ENCODE assay signal across 17 mouse cellular contexts in the genomic region with DNA sequence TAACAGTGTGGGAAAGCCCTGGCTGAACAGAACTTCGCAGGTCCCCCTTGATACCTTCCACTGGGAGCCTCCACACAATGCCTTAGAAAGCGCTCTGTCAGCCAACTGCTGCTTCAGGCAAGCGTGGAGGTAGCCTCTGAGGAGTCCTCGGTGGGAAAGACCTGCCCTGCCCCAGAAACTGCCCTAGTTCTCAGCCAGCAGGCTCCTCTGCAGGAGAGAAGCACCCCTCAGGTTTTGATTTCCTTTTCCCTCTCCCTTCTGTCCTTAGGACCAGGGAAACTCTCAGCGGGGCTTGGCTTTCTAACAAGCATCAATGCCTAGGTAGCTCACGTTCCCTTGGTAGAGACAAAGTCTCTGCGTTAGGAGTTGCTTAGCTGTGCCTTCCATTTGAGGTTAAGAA.
DNase-seq lines count a peak whose midpoint lies in the region; ATAC-seq lines count a peak whose summit lies in the region.
"Had no signal": no experiment of that assay in that cellular context is flagged by ENCODE, and none has a peak within 500 bp of the region (broad histone marks: within the 10 kb centered on the region; RNA-seq: fewer than 3 reads in every experiment).

No protein-coding gene starts in this region.

- H3K27ac ChIP-seq in hindbrain, embryonic 10.5 days, result peak overlapping the region; percentile 35; the same call in 1 of the 2 replicates
- H3K27ac ChIP-seq in hindbrain, embryonic 11.5 days (ENCODE audit: low read depth, low read length), result no peak overlapping the region
- 0 out of 2 replicates have a peak overlapping the region, but pooled peaks have one; percentile 23 for H3K27ac ChIP-seq in neural tube, embryonic 15.5 days (replicated peaks)
- H3K27ac ChIP-seq: heart, embryonic 15.5 days had no signal

- no peak overlapping the region for H3K4me2 ChIP-seq in hindbrain, embryonic 11.5 days (replicated peaks; ENCODE audit: low read depth, low read length)
- no peak overlapping the region for H3K4me2 ChIP-seq in neural tube, embryonic 15.5 days
- H3K4me2 ChIP-seq: heart, embryonic 15.5 days had no signal

- H3K4me3 ChIP-seq in hindbrain, embryonic 10.5 days, result no peak overlapping the region
- H3K4me3 ChIP-seq in hindbrain, embryonic 11.5 days (ENCODE audit: low read depth, low read length), result no peak overlapping the region
- no peak overlapping the region for H3K4me3 ChIP-seq in neural tube, embryonic 15.5 days (replicated peaks)
- H3K4me3 ChIP-seq: heart, embryonic 15.5 days had no signal

- H3K27me3 ChIP-seq in hindbrain, embryonic 10.5 days (ENCODE audit: insufficient read depth, poor library complexity, severe bottlenecking), result no peaks in the 10 kb centered on the region
- H3K27me3 ChIP-seq in hindbrain, embryonic 11.5 days (ENCODE audit: control insufficient read depth, insufficient read depth, low read length), result no peaks in the 10 kb centered on the region
- H3K27me3 ChIP-seq in neural tube, embryonic 15.5 days (replicated peaks), result no peaks in the 10 kb centered on the region
- H3K27me3 ChIP-seq: heart, embryonic 15.5 days had no signal

- no peak for DNase-seq in hindbrain, embryonic 10.5 days (ENCODE audit: low spot score)
- no peak for DNase-seq in hindbrain, embryonic 11.5 days (ENCODE audit: low spot score)
- peak; percentile 83 for DNase-seq in cerebellum, adult 11-12 months
- peak; percentile 26 to 70 for DNase-seq in cerebellum, postnatal 14 days
- no peak for DNase-seq in adrenal gland, postnatal 10 days
- DNase-seq in left cerebral cortex, postnatal 10 days (ENCODE audit: extremely low spot score in 1 of 2, low spot score in 2 of 2), result no peak
- DNase-seq: adrenal gland, postnatal 14 days; embryo, embryonic 11 days; heart, adult 11 months; kidney, adult 2 months; kidney, postnatal 14 days; liver; liver, postnatal 0 days; thymus, postnatal 4 days had no signal

- no peak for ATAC-seq in hindbrain, embryonic 11.5 days (ENCODE audit: low FRiP score)
- ATAC-seq in neural tube, embryonic 15.5 days (ENCODE audit: low FRiP score), result no peak
- ATAC-seq: forebrain, embryonic 14.5 days; liver, postnatal 0 days had no signal

- H3K9me3 ChIP-seq in hindbrain, embryonic 10.5 days, result peaks cover 3% of the 10 kb centered on the region; the same call in 1 of the 2 replicates
- no peaks in the 10 kb centered on the region for H3K9me3 ChIP-seq in hindbrain, embryonic 11.5 days (ENCODE audit: control insufficient read depth, low read length)
- no peaks in the 10 kb centered on the region for H3K9me3 ChIP-seq in neural tube, embryonic 15.5 days (replicated peaks)
- H3K9me3 ChIP-seq: heart, embryonic 15.5 days had no signal

- H3K36me3 ChIP-seq in hindbrain, embryonic 10.5 days, result no peaks in the 10 kb centered on the region
- H3K36me3 ChIP-seq in hindbrain, embryonic 11.5 days (ENCODE audit: control insufficient read depth, insufficient read depth, low read length), result no peaks in the 10 kb centered on the region
- H3K36me3 ChIP-seq in neural tube, embryonic 15.5 days, result no peaks in the 10 kb centered on the region
- H3K36me3 ChIP-seq: heart, embryonic 15.5 days had no signal

- H3K4me1 ChIP-seq in hindbrain, embryonic 10.5 days (replicated peaks), result peaks cover 6% of the 10 kb centered on the region; the same call in 1 of the 2 replicates
- H3K4me1 ChIP-seq in hindbrain, embryonic 11.5 days (replicated peaks; ENCODE audit: control insufficient read depth, insufficient read depth, low read length), result no peaks in the 10 kb centered on the region
- peaks cover 31% of the 10 kb centered on the region for H3K4me1 ChIP-seq in neural tube, embryonic 15.5 days

- intact Hi-C loops in left cerebral cortex, postnatal 10 days (cut with DNase I), result no loop called here

- H3K9ac ChIP-seq in hindbrain, embryonic 11.5 days (ENCODE audit: low read depth, low read length), result no peak overlapping the region
- no peak overlapping the region for H3K9ac ChIP-seq in neural tube, embryonic 15.5 days (replicated peaks)
- H3K9ac ChIP-seq: heart, embryonic 15.5 days; liver, postnatal 0 days had no signal

- 45% methylated on average over 7 of the region's 7 CpGs for WGBS in hindbrain, embryonic 10.5 days
- WGBS in hindbrain, embryonic 11.5 days, result 61% methylated on average over 7 of the region's 7 CpGs
- WGBS in neural tube, embryonic 15.5 days, result 65% methylated on average over 7 of the region's 7 CpGs

Comparison
In these comparisons a context has a peak if more than half of its experiments do, and no peak if none do; other contexts are left out.
1. DNase-seq: peak in cerebellum, adult 11-12 months (single experiment) and cerebellum, postnatal 14 days (2 of 2); none in hindbrain, embryonic 10.5 days (single experiment), hindbrain, embryonic 11.5 days (single experiment), adrenal gland, postnatal 10 days (single experiment) and left cerebral cortex, postnatal 10 days (0 of 2).